Mouse (Mus musculus) bone marrow, adult 2 months (tissue): ENCODE measurements around the gene Macrod2.

Experiments used
- CTCF ChIP-seq: fragments of 200-500 bp; IDR thresholded peaks from 2 replicates; pipeline ENCODE4 v1.5.1; 2011; ENCODE audit warnings: low read length, control low read depth; ENCODE audit not compliant: control insufficient read depth, insufficient read depth
- POLR2A ChIP-seq: fragments of 200-500 bp; IDR thresholded peaks from 2 replicates; pipeline ENCODE4 v1.6.1; 2011; ENCODE audit warnings: low read depth, mild to moderate bottlenecking, control low read depth, low read length, borderline replicate concordance; ENCODE audit not compliant: control insufficient read depth

DNA sequence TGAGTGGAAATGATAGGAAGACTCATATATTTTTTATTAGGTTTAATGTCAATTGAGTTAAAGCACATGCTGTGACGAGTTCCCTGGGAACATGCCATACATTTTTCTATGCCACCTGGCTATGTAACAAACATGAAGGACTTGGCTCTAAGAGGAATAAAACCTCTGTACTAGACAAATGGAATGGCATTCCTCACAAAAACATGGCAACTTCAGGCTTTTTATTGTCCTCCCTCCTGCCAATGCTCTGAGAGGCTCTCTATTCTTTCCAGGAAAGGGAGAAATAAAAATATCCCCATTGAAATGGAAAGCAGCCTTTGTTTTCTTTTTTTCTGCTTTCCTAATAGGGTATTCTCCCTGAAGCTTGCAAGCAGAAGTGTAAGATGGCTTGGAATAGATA is 1559.7 kb downstream of the Macrod2 start:
- no peak for TF ChIP-seq CTCF
- no peak for TF ChIP-seq POLR2A
